Mouse (Mus musculus) hindbrain, embryonic 14.5 days (tissue): ENCODE results near the gene Olfr609. TPM values are rescaled to one million over a fixed set of nuclear protein-coding genes. Genes with fewer than 3 reads are reported as not detected.
"Not testable (repeated sequence)": the region's sequence is repeated elsewhere in the genome, so short reads cannot be mapped to it uniquely, and the experiment has no call there.

ENCODE experiments used
- ATAC-seq: fragments of 200-750 bp; cut with Nextera tagmentation; 2 replicates; pipeline ENCODE4 v1.8.0; 2017; ENCODE audit warnings: moderate number of reproducible peaks, mild to moderate bottlenecking, moderate TSS enrichment, moderate library complexity; ENCODE audit not compliant: low FRiP score
- DNase-seq: peaks from one replicate; pipeline ENCODE4 v3.0.0-alpha.2; 2015; ENCODE audit warnings: low spot score
- H3K27ac ChIP-seq: fragments of 300-500 bp; sonication (generic); 2 replicates; pipeline ENCODE4 v1.5.1; 2014; ENCODE audit warnings: mild to moderate bottlenecking, moderate library complexity
- H3K27me3 ChIP-seq: fragments of 300-500 bp; sonication (generic); 2 replicates; pipeline ENCODE4 v1.6.1; 2014; ENCODE audit warnings: mild to moderate bottlenecking, low read length, mixed read lengths; ENCODE audit not compliant: control insufficient read depth, insufficient read depth
- H3K36me3 ChIP-seq: fragments of 300-500 bp; sonication (generic); replicated peaks from 2 replicates; pipeline ENCODE4 v1.6.1; 2014; ENCODE audit not compliant: control insufficient read depth, insufficient read depth
- H3K4me1 ChIP-seq: fragments of 300-500 bp; sonication (generic); replicated peaks from 2 replicates; pipeline ENCODE4 v1.6.1; 2014; ENCODE audit warnings: antibody characterized with exemption, low read length, mixed read lengths; ENCODE audit not compliant: control insufficient read depth, insufficient read depth
- H3K4me2 ChIP-seq: fragments of 300-500 bp; sonication (generic); replicated peaks from 2 replicates; pipeline ENCODE4 v1.6.1; 2014; ENCODE audit warnings: mild to moderate bottlenecking, moderate library complexity
- H3K4me3 ChIP-seq: fragments of 300-500 bp; sonication (generic); replicated peaks from 2 replicates; pipeline ENCODE4 v1.5.1; 2014; ENCODE audit warnings: mild to moderate bottlenecking, low read length
- H3K9ac ChIP-seq: fragments of 300-500 bp; sonication (generic); 2 replicates; pipeline ENCODE4 v1.6.1; 2014
- H3K9me3 ChIP-seq: fragments of 300-500 bp; sonication (generic); 2 replicates; pipeline ENCODE4 v1.6.1; 2016; ENCODE audit warnings: low read length; ENCODE audit not compliant: control insufficient read depth
- WGBS: fragments of 180-500 bp; shearing (Covaris S2); extraction: QIAGEN DNeasy Blood & Tissue Kit; methylation state at CpG from one replicate; pipeline ENCODE4 v1.1.7; 2014; 5-methylcytosine and 5-hydroxymethylcytosine counted together
- polyA plus RNA-seq: library from polyadenylated mRNA; unstranded; fragments of >200 nt; fragmentation: Nextera tagmentation; extraction: Ambion mirVana; gene quantifications from 2 replicates; pipeline ENCODE4 v1.2.1, GENCODE M21; 2014

The Olfr609 gene
- polyA plus RNA-seq, result not detected in 2 replicates

DNA sequence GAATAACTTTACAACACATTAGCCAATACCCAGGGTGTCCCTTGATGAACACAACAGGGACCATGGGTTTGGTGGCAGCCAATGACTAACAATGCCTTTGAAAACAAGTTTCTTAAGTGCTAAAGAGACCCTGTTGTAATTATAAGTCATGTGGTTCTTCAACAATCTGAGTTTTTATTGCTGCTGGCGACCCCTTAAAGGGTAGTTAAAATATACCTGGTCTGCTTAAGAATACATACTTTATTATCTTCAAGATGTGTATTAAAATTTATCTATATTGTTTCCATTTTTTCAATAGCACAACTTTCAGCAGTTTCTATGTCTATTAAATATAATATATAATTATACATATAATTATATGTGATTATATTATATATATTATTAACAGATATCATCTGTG, at the start of gene Olfr609:
Olfr609 (minus strand) TSS at position 101 of the 400 bp plus-strand sequence.
- Histone ChIP-seq H3K27me3 (no peaks in the 10 kb centered on the region), H3K9me3 (no peaks in the 10 kb centered on the region), H3K9ac (no peak within 1 kb of the TSS), H3K36me3 (no peaks in the 10 kb centered on the region), H3K4me1 (no peaks in the 10 kb centered on the region), H3K4me3 (no peak within 1 kb of the TSS), H3K27ac (no peak within 1 kb of the TSS), H3K4me2 (no peak within 1 kb of the TSS)
- WGBS, result 69% methylated on average over 1 of the region's 1 CpGs
- DNase-seq, result no peak
- no peak for ATAC-seq

- not testable (repeated sequence) for H3K9ac ChIP-seq, H3K27ac ChIP-seq, H3K36me3 ChIP-seq, H3K4me2 ChIP-seq, DNase-seq, H3K9me3 ChIP-seq, H3K4me3 ChIP-seq, H3K27me3 ChIP-seq, H3K4me1 ChIP-seq, ATAC-seq
- 96% methylated on average over 2 of the region's 2 CpGs for WGBS
These were observed 44.8 kb upstream of the Olfr609 start, which contains the start of gene Olfr612 for GRCm38 (mm10) chr7:103542617-103543016. Olfr612 (minus strand) TSS chr7:103542717.

GRCm38 (mm10) chr7:103520746-103521145, 22.9 kb upstream of the Olfr609 start, which contains the start of gene Olfr611:
Olfr611 (minus strand) TSS chr7:103520846.
- H3K4me1 ChIP-seq, DNase-seq, H3K4me2 ChIP-seq, H3K27ac ChIP-seq, ATAC-seq, H3K36me3 ChIP-seq, H3K4me3 ChIP-seq, H3K9ac ChIP-seq, H3K27me3 ChIP-seq, H3K9me3 ChIP-seq: not testable (repeated sequence)
- 63% methylated on average over 1 of the region's 1 CpGs for WGBS

DNA sequence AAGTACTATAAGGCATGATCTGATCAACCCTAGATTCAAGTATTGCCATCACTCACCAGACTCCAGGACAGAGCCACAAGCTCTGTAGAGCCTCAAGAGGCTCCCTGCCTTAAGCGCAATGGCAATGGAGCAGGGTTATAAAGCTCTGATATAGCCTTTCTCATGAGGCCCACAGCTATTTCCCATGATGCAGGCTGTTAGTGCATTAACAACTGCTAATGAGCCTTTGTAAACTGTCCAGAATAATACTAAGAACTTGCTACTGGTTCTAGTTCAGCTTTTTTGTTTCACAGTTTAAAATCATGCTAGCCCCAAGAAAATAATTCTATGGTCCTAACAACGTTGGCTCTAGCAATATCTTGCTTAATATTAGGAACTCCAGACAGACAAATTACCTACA, 14.2 kb upstream of the Olfr609 start, which contains the start of gene Olfr610:
Olfr610 (minus strand) TSS at position 101 of the 400 bp plus-strand sequence.
- DNase-seq, result no peak
- ATAC-seq, result no peak
- WGBS, result 90% methylated on average over 2 of the region's 2 CpGs

GRCm38 (mm10) chr7:103477106-103477505, 20.8 kb downstream of the Olfr609 start:
- not testable (repeated sequence) for DNase-seq, H3K27me3 ChIP-seq, H3K27ac ChIP-seq, H3K4me1 ChIP-seq, H3K9ac ChIP-seq, H3K4me3 ChIP-seq, H3K4me2 ChIP-seq, H3K36me3 ChIP-seq, H3K9me3 ChIP-seq, ATAC-seq
- 82% methylated on average over 9 of the region's 9 CpGs for WGBS

More for the DNA sequence above, 14.2 kb upstream of the Olfr609 start, which contains the start of gene Olfr610:
- H3K27ac ChIP-seq, result no peak within 1 kb of the TSS
- no peak within 1 kb of the TSS for H3K9ac ChIP-seq
- no peak within 1 kb of the TSS for H3K4me2 ChIP-seq
- no peaks in the 10 kb centered on the region for H3K27me3 ChIP-seq
- no peaks in the 10 kb centered on the region for H3K36me3 ChIP-seq
- H3K9me3 ChIP-seq, result no peaks in the 10 kb centered on the region
- no peak within 1 kb of the TSS for H3K4me3 ChIP-seq
- H3K4me1 ChIP-seq, result no peaks in the 10 kb centered on the region

GRCm38 (mm10) chr7:103469577-103469976, 28.3 kb downstream of the Olfr609 start, which contains the start of gene Olfr608:
Olfr608 (plus strand) TSS chr7:103469877.
- H3K36me3 ChIP-seq, result no peaks in the 10 kb centered on the region
- no peak within 1 kb of the TSS for H3K4me3 ChIP-seq
- no peak within 1 kb of the TSS for H3K9ac ChIP-seq
- DNase-seq (no peak), ATAC-seq (no peak)
- H3K27ac ChIP-seq, result no peak within 1 kb of the TSS
- no peaks in the 10 kb centered on the region for H3K9me3 ChIP-seq
- H3K4me1 ChIP-seq, result no peaks in the 10 kb centered on the region
- no peaks in the 10 kb centered on the region for H3K27me3 ChIP-seq
- H3K4me2 ChIP-seq, result no peak within 1 kb of the TSS

DNA sequence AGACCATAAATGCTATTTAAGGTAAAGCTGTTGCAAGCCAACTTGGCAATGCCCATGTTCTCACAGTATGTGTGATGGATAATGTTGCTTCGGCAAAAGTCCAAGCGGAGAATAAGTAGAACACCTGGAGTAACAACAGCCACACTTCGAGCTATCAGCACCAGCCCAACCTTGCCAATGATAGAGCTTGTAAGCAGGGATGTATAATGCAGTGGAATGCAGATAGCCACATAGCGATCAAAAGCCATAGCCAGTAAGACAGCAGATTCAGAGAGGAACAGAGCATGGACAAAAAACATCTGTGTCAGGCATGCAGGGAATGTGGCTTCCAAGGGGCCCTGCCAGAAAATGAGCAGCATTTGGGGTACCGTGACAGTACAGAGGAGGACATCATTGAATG, 37.3 kb downstream of the Olfr609 start:
- no peak for ATAC-seq
- H3K4me1 ChIP-seq, result no peaks in the 10 kb centered on the region
- H3K9me3 ChIP-seq, result no peaks in the 10 kb centered on the region
- 91% methylated on average over 5 of the region's 5 CpGs for WGBS
- no peak for DNase-seq
- H3K9ac ChIP-seq, result no peak overlapping the region
- H3K4me3 ChIP-seq, result no peak overlapping the region
- no peaks in the 10 kb centered on the region for H3K36me3 ChIP-seq
- H3K4me2 ChIP-seq, result no peak overlapping the region
- H3K27ac ChIP-seq, result no peak overlapping the region
- no peaks in the 10 kb centered on the region for H3K27me3 ChIP-seq

- Histone ChIP-seq H3K9ac (no peak within 1 kb of the TSS), H3K27me3 (no peaks in the 10 kb centered on the region), H3K9me3 (no peaks in the 10 kb centered on the region), H3K27ac (no peak within 1 kb of the TSS), H3K36me3 (no peaks in the 10 kb centered on the region), H3K4me3 (no peak within 1 kb of the TSS), H3K4me1 (no peaks in the 10 kb centered on the region), H3K4me2 (no peak within 1 kb of the TSS)
- no peak for DNase-seq
- 93% methylated on average over 2 of the region's 2 CpGs for WGBS
- ATAC-seq, result no peak
These were observed 49.1 kb downstream of the Olfr609 start, which contains the start of gene Olfr606 for GRCm38 (mm10) chr7:103448746-103449145. Olfr606 (plus strand) TSS chr7:103449046.

GRCm38 (mm10) chr7:103445339-103445738, 52.5 kb downstream of the Olfr609 start, which contains the start of gene Olfr605:
Olfr605 (minus strand) TSS chr7:103445439.
- no peak for ATAC-seq
- Histone ChIP-seq H3K9me3 (no peaks in the 10 kb centered on the region), H3K9ac (no peak within 1 kb of the TSS), H3K4me3 (no peak within 1 kb of the TSS), H3K27ac (no peak within 1 kb of the TSS), H3K36me3 (no peaks in the 10 kb centered on the region), H3K4me1 (no peaks in the 10 kb centered on the region), H3K27me3 (no peaks in the 10 kb centered on the region), H3K4me2 (no peak within 1 kb of the TSS)
- WGBS, result 84% methylated on average over 1 of the region's 1 CpGs
- no peak for DNase-seq
